Mouse (Mus musculus): Measurements from ENCODE around the gene Gm36079.
"Not testable (repeated sequence)": the region's sequence is repeated elsewhere in the genome, so short reads cannot be mapped to it uniquely, and the experiment has no call there.

GRCm38 (mm10) chr13:120025576-120025975 lies 1.2 kb downstream of the Gm36079 start:
- not testable (repeated sequence) for TF ChIP-seq CTCF (IDR thresholded peaks at IDR 0.05; ENCODE audit: borderline replicate concordance, control insufficient read depth, extremely low read depth, insufficient read depth, low read length, poor library complexity); POLR2A (IDR thresholded peaks at IDR 0.05; ENCODE audit: control insufficient read depth, extremely low read depth, insufficient read depth, low read length, poor library complexity)

All from thymus, adult 2 months (tissue).